Mouse (Mus musculus) liver, embryonic 14.5 days (tissue): ENCODE results near the gene Cd47.

ENCODE experiments used
- CTCF ChIP-seq: IDR thresholded peaks from 2 replicates; pipeline ENCODE4 v1.5.1; 2016; ENCODE audit warnings: antibody characterized with exemption, low read depth, control low read depth
- EP300 ChIP-seq: IDR thresholded peaks from 2 replicates; pipeline ENCODE4 v1.6.1; 2016; ENCODE audit warnings: antibody characterized with exemption, low read depth

DNA sequence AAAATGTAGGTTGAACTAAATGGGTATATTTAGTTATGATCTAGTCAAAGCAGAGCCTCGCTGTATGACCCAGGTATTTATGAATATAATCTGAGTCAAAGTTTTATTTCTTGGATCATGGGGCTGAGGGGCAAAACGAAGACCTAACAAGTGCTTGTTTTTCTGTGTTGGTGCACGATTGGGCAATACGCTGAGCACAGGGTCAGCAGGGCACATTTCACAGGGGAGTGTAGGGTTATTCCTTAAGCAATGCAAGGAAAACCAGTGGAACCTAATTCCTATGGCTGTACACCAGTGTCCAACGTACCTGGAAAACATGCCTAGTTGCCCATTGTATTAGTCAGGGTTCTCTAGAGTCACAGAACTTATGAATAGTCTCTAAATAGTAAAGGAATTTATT, 12.6 kb upstream of the Cd47 start:
- no peak for TF ChIP-seq EP300
- TF ChIP-seq CTCF = no peak
